Comparison of ENCODE assay signal across 8 mouse cellular contexts in the genomic region with DNA sequence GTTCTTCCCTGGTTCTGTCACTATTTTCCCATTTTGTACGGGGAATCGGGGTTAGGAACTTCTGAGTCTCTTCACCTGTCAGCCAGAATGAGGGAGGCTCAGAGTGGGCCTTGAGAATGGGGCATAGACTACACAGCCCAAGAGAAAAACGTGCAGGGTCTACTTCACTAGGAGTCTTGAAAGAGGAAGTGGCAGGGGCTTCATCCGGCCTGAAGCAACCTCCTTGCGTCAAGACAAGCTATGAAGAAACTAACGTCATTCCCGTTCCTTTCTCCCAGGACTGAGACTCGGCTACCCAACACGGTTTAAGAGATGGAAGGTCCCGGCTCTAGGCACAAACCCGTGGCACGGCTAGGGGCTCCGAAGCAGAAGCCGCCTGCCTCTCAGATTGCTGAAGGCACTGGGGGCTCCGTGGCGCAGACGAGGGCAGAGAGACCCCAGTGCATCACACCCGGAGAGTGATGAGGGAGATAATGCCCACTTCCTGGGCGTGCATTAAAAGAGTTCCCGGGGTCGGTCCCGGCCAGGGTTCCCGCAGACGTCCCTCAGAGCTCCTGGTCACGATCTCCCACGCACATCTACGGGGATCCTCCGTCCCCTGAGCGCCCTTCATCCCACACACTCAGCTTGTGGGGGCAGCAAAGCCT. TPM values are rescaled to one million over a fixed set of nuclear protein-coding genes. Genes with fewer than 3 reads are reported as not detected.
A peak's percentile ranks its signal among the peaks of the same experiment; 100 is the strongest.
DNase-seq lines count a peak whose midpoint lies in the region; ATAC-seq and TF ChIP-seq lines count a peak whose summit lies in the region.

No protein-coding gene starts in this region.

- no peak for TF ChIP-seq CTCF in gastrocnemius, adult 2 months (IDR thresholded peaks at IDR 0.05)
- no peak for TF ChIP-seq CTCF in MEL (IDR thresholded peaks at IDR 0.05 in 2 of 3, conservative IDR thresholded peaks at IDR 0.05 in 1 of 3; ENCODE audit: control insufficient read depth in 1 of 3, insufficient read depth in 1 of 3, low read depth in 2 of 3, low read length in 3 of 3, poor library complexity in 1 of 3, severe bottlenecking in 1 of 3)

- no peaks in the 10 kb centered on the region for H3K27me3 ChIP-seq in MEL (ENCODE audit: control insufficient read depth in 1 of 2, insufficient read depth in 2 of 2, low read length in 2 of 2)
- H3K27me3 ChIP-seq in forebrain, embryonic 10.5 days (ENCODE audit: poor library complexity, severe bottlenecking) = no peaks in the 10 kb centered on the region
- no peaks in the 10 kb centered on the region for H3K27me3 ChIP-seq in midbrain, embryonic 12.5 days

- peaks cover 3 to 23% of the 10 kb centered on the region in 2 experiments for H3K4me1 ChIP-seq in MEL (ENCODE audit: control insufficient read depth in 1 of 2, insufficient read depth in 2 of 2, low read length in 2 of 2)
- peaks cover 42% of the 10 kb centered on the region for H3K4me1 ChIP-seq in forebrain, embryonic 10.5 days
- peaks cover 29% of the 10 kb centered on the region for H3K4me1 ChIP-seq in midbrain, embryonic 12.5 days

- H3K27ac ChIP-seq in gastrocnemius, adult 2 months = peak overlapping the region; percentile 90
- H3K27ac ChIP-seq in MEL (ENCODE audit: control insufficient read depth, low read depth, low read length) = peak overlapping the region; percentile 99
- H3K27ac ChIP-seq in forebrain, embryonic 10.5 days = peak overlapping the region; percentile 98
- peak overlapping the region; percentile 87 for H3K27ac ChIP-seq in midbrain, embryonic 12.5 days (replicated peaks)

- peak; percentile 31 for ATAC-seq in midbrain, embryonic 12.5 days (ENCODE audit: low FRiP score, low read depth)

- H3K9me3 ChIP-seq in MEL (replicated peaks; ENCODE audit: insufficient read depth, low read length) = no peaks in the 10 kb centered on the region
- H3K9me3 ChIP-seq in forebrain, embryonic 10.5 days = no peaks in the 10 kb centered on the region
- no peaks in the 10 kb centered on the region for H3K9me3 ChIP-seq in midbrain, embryonic 12.5 days

- intact Hi-C loops in gastrocnemius, adult 2 months (cut with DNase I) = no loop called here

- whole genome bisulfite sequencing in forebrain, embryonic 10.5 days = under 1% methylated on average over 29 of the region's 29 CpGs
- under 1% methylated on average over 29 of the region's 29 CpGs for WGBS in midbrain, embryonic 12.5 days

- peak overlapping the region; percentile 81 for H3K4me2 ChIP-seq in midbrain, embryonic 12.5 days (replicated peaks)

- peak overlapping the region; percentile 97 for H3K9ac ChIP-seq in MEL (ENCODE audit: control insufficient read depth, low read depth, low read length, poor library complexity, severe bottlenecking)
- H3K9ac ChIP-seq in midbrain, embryonic 12.5 days (replicated peaks) = peak overlapping the region; percentile 92

- peaks cover 0 to 17% of the 10 kb centered on the region in 2 experiments; a peak in 2 of 4 replicates for H3K36me3 ChIP-seq in MEL (ENCODE audit: control insufficient read depth in 1 of 2, insufficient read depth in 2 of 2, low read length in 2 of 2)
- H3K36me3 ChIP-seq in forebrain, embryonic 10.5 days (replicated peaks) = no peaks in the 10 kb centered on the region; the same call in 1 of the 2 replicates
- H3K36me3 ChIP-seq in midbrain, embryonic 12.5 days = no peaks in the 10 kb centered on the region

- peak overlapping the region; percentile 81 for H3K4me3 ChIP-seq in gastrocnemius, adult 2 months
- peak overlapping the region; percentile 58 to 98 for H3K4me3 ChIP-seq in MEL (ENCODE audit: control insufficient read depth in 1 of 2, insufficient read depth in 1 of 2, low read depth in 2 of 2, low read length in 2 of 2)
- peak overlapping the region; percentile 90 for H3K4me3 ChIP-seq in forebrain, embryonic 10.5 days
- peak overlapping the region; percentile 78 for H3K4me3 ChIP-seq in midbrain, embryonic 12.5 days

- DNase-seq in gastrocnemius, adult 2 months = no peak
- DNase-seq in gastrocnemius, postnatal 4 days (ENCODE audit: low spot score in 2 of 2) = no peak
- peak; percentile 93 for DNase-seq in MEL (ENCODE audit: low read depth, low spot score)
- DNase-seq in forebrain, embryonic 10.5 days (ENCODE audit: extremely low spot score, low spot score) = no peak
- peak; percentile 37 for DNase-seq in kidney, postnatal 14 days
- peak; percentile 62 to 67 for DNase-seq in thymus, postnatal 36 days
- no peak for DNase-seq in left cerebral cortex, adult 8-10 months (ENCODE audit: low spot score in 2 of 2)

- TF ChIP-seq RAD21 in MEL (IDR thresholded peaks at IDR 0.05; ENCODE audit: low read depth, low read length) = no peak

- peak in 1 of 2 experiments; percentile 41; a peak in 1 of 4 replicates for TF ChIP-seq POLR2A in MEL (IDR thresholded peaks at IDR 0.05; ENCODE audit: control insufficient read depth in 1 of 2, insufficient read depth in 1 of 2, low read depth in 1 of 2, low read length in 2 of 2, poor library complexity in 1 of 2)

- H3K79me2 ChIP-seq in MEL (ENCODE audit: control insufficient read depth, insufficient read depth, low read length, poor library complexity) = peaks cover 32% of the 10 kb centered on the region

- TF ChIP-seq EP300 in MEL (IDR thresholded peaks at IDR 0.05; ENCODE audit: low read depth in 1 of 2, low read length in 2 of 2) = no peak

TF ChIP-seq in MEL, 35 proteins besides CTCF, POLR2A, EP300 and RAD21 (continues in another document):
- no peak for TF ChIP-seq POLR2AphosphoS5 (IDR thresholded peaks at IDR 0.05; ENCODE audit: borderline replicate concordance, low read depth, low read length)
- no peak; the same call in 1 of the 2 replicates for TF ChIP-seq MAZ (IDR thresholded peaks at IDR 0.05; ENCODE audit: low read depth, low read length)
- peak; percentile 52; the same call in 1 of the 2 replicates for TF ChIP-seq HCFC1 (IDR thresholded peaks at IDR 0.05; ENCODE audit: low read depth, low read length)
- no peak for TF ChIP-seq ZNF384 (IDR thresholded peaks at IDR 0.05; ENCODE audit: low read depth, low read length)
- TF ChIP-seq MYB (IDR thresholded peaks at IDR 0.05; ENCODE audit: low read depth, low read length) = no peak
- TF ChIP-seq KAT2A (conservative IDR thresholded peaks at IDR 0.05; ENCODE audit: low read depth, low read length) = no peak
- no peak for TF ChIP-seq CHD1 (IDR thresholded peaks at IDR 0.05; ENCODE audit: low read depth, low read length)
- no peak for TF ChIP-seq MEF2A (IDR thresholded peaks at IDR 0.05; ENCODE audit: extremely low read depth, insufficient replicate concordance, low read depth, low read length, poor library complexity, severe bottlenecking)
- TF ChIP-seq CHD2 (IDR thresholded peaks at IDR 0.05; ENCODE audit: low read length) = no peak
- no peak for TF ChIP-seq ZKSCAN1 (IDR thresholded peaks at IDR 0.05; ENCODE audit: low read depth, low read length)
- TF ChIP-seq ZC3H11A (IDR thresholded peaks at IDR 0.05; ENCODE audit: low read depth, low read length) = no peak
- TF ChIP-seq USF2 (IDR thresholded peaks at IDR 0.05; ENCODE audit: borderline replicate concordance in 1 of 2, insufficient read depth in 1 of 2, low read depth in 1 of 2, low read length in 2 of 2) = no peak
- 0 out of 2 replicates have a peak, but pooled peaks have one; percentile 78 for TF ChIP-seq ZMIZ1 (IDR thresholded peaks at IDR 0.05; ENCODE audit: low read depth, low read length)
- TF ChIP-seq JUND (IDR thresholded peaks at IDR 0.05; ENCODE audit: low read depth, low read length) = no peak
- TF ChIP-seq E2F4 (IDR thresholded peaks at IDR 0.05; ENCODE audit: borderline replicate concordance, low read depth, low read length) = no peak

RNA-seq across cellular contexts. Expression of a gene that starts 0.5 kb away (rescaled TPM):
- under 1 TPM in 1 of 2 experiments, not detected in 1; 0.11 TPM for total RNA-seq in gastrocnemius, adult 2 months (2021)
- total RNA-seq in gastrocnemius, postnatal 4 days (2021) = under 1 TPM in 1 of 2 experiments, not detected in 1; 0.32 TPM
- 0.12 TPM in 1 of 2 replicates, not detected in the other for total RNA-seq in MEL (2012; rRNA removed)
- polyA plus RNA-seq in MEL (2012; ENCODE audit: insufficient read depth in 1 of 2, insufficient read length in 2 of 2, low read depth in 1 of 2, low replicate concordance in 2 of 2, missing spikeins in 1 of 2) = under 1 TPM in 1 of 2 experiments, not detected in 1; 0.10 TPM
- polyA plus RNA-seq in forebrain, embryonic 10.5 days (2016; fragmentation: Nextera tagmentation; extraction: Ambion mirVana) = 0.05 and 0.06 TPM in 2 replicates
- 0.13 and 0.14 TPM in 2 replicates for polyA plus RNA-seq in midbrain, embryonic 12.5 days (2016; fragmentation: Nextera tagmentation; extraction: Ambion mirVana)
- 1 to 10 TPM in 2 of 4 experiments, under 1 TPM in 2; 0.46 to 1.2 (median 0.99) TPM for total RNA-seq in left cerebral cortex, adult 8-10 months (2022)

RNA-seq across cellular contexts. Expression of a gene that starts 0.5 kb away (rescaled TPM):
- under 1 TPM; 0.75 to 0.99 TPM for total RNA-seq in gastrocnemius, adult 2 months (2021)
- 1 to 10 TPM; 2.9 to 4.3 TPM for total RNA-seq in gastrocnemius, postnatal 4 days (2021)
- 25.4 and 26.9 TPM in 2 replicates for total RNA-seq in MEL (2012; rRNA removed)
- polyA plus RNA-seq in MEL (2012; ENCODE audit: insufficient read depth in 1 of 2, insufficient read length in 2 of 2, low read depth in 1 of 2, low replicate concordance in 2 of 2, missing spikeins in 1 of 2) = 10 to 100 TPM in 1 of 2 experiments, not detected in 1; 26.3 TPM
- 21.2 and 21.9 TPM in 2 replicates for polyA plus RNA-seq in forebrain, embryonic 10.5 days (2016; fragmentation: Nextera tagmentation; extraction: Ambion mirVana)
- polyA plus RNA-seq in midbrain, embryonic 12.5 days (2016; fragmentation: Nextera tagmentation; extraction: Ambion mirVana) = 16.3 and 18.9 TPM in 2 replicates
- 1 to 10 TPM in 2 of 4 experiments, under 1 TPM in 2; 0.74 to 1.7 (median 1.2) TPM for total RNA-seq in left cerebral cortex, adult 8-10 months (2022)

RNA-seq across cellular contexts. Expression of a gene that starts 18.9 kb away (rescaled TPM):
- total RNA-seq in gastrocnemius, adult 2 months (2021) = not detected
- not detected for total RNA-seq in gastrocnemius, postnatal 4 days (2021)
- total RNA-seq in MEL (2012; rRNA removed) = not detected in 2 replicates
- polyA plus RNA-seq in MEL (2012; ENCODE audit: insufficient read depth in 1 of 2, insufficient read length in 2 of 2, low read depth in 1 of 2, low replicate concordance in 2 of 2, missing spikeins in 1 of 2) = not detected
- 0.06 TPM in 1 of 2 replicates, not detected in the other for polyA plus RNA-seq in forebrain, embryonic 10.5 days (2016; fragmentation: Nextera tagmentation; extraction: Ambion mirVana)
- polyA plus RNA-seq in midbrain, embryonic 12.5 days (2016; fragmentation: Nextera tagmentation; extraction: Ambion mirVana) = 0.20 and 0.27 TPM in 2 replicates
- under 1 TPM; 0.15 to 0.39 (median 0.36) TPM for total RNA-seq in left cerebral cortex, adult 8-10 months (2022)

RNA-seq across cellular contexts. Expression of a gene that starts 53.2 kb away (rescaled TPM):
- total RNA-seq in gastrocnemius, adult 2 months (2021) = under 1 TPM; 0.51 to 0.73 TPM
- total RNA-seq in gastrocnemius, postnatal 4 days (2021) = 1 to 10 TPM; 1.3 to 1.9 TPM
- total RNA-seq in MEL (2012; rRNA removed) = not detected in 2 replicates
- polyA plus RNA-seq in MEL (2012; ENCODE audit: insufficient read depth in 1 of 2, insufficient read length in 2 of 2, low read depth in 1 of 2, low replicate concordance in 2 of 2, missing spikeins in 1 of 2) = under 1 TPM in 1 of 2 experiments, not detected in 1; 0.14 TPM
- polyA plus RNA-seq in forebrain, embryonic 10.5 days (2016; fragmentation: Nextera tagmentation; extraction: Ambion mirVana) = 0.76 and 0.81 TPM in 2 replicates
- 0.73 and 1.5 TPM in 2 replicates for polyA plus RNA-seq in midbrain, embryonic 12.5 days (2016; fragmentation: Nextera tagmentation; extraction: Ambion mirVana)
- total RNA-seq in left cerebral cortex, adult 8-10 months (2022) = 1 to 10 TPM; 1.5 to 2.6 (median 2.2) TPM

Comparison
In these comparisons a context has a peak if more than half of its experiments do, and no peak if none do; other contexts are left out.
1. DNase-seq: peak in MEL (single experiment), kidney, postnatal 14 days (single experiment) and thymus, postnatal 36 days (2 of 2); none in gastrocnemius, adult 2 months (single experiment), gastrocnemius, postnatal 4 days (0 of 2), forebrain, embryonic 10.5 days (single experiment) and left cerebral cortex, adult 8-10 months (0 of 2).
2. Peak in every context shown above with its lines, with median percentiles within 50 percentile points of each other: H3K27ac ChIP-seq and H3K4me3 ChIP-seq.